Mouse (Mus musculus): ENCODE measurements around the gene Kcnma1.

Kcnma1 gene

GRCm38 (mm10) chr14:24014391-24014790 lies at the start of gene Kcnma1:
Gene Kcnma1, minus strand, starts transcription at chr14:24014491.
- DNase-seq (ENCODE audit: low read depth): no peak

DNA sequence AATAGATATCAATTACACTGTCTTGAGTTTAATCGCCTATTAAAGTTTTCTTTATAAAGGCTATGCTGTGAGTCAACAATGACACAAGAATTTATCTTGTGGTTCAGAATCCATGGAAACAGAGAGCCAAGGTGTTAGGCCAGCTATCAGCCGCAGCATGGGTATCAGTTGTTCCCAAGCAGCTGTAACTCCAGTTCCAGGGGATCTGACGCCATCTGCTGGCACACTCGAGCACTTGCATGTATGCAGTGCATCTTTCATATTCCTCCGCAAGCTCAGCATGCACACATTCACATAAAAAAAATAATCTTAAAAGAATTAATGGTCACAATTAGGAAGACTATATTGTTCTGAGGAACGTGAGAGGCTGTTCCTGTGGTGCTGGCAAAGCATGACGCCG lies 45.5 kb upstream of the Kcnma1 start:
- peak; percentile 42 for DNase-seq (ENCODE audit: low read depth)

DNA sequence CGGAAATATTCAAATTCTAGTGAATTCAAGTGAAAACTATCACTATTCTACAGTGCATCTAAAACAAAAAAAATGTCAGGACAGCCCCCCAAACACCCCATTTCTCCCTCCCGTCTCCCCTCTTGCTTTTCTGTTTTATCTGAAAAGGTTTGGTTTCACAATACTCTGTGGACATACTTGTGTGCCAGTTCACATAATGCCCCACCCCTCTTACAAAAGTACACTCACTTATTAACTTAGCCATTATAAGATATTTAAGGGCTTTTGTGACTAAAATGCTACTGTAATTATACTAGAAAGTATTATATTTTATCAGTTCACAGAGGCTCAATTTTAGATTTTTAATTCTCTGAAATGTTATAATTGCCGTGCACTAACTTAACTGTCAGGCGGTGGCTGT lies 45.0 kb upstream of the Kcnma1 start:
- no peak for DNase-seq (ENCODE audit: low read depth)

DNA sequence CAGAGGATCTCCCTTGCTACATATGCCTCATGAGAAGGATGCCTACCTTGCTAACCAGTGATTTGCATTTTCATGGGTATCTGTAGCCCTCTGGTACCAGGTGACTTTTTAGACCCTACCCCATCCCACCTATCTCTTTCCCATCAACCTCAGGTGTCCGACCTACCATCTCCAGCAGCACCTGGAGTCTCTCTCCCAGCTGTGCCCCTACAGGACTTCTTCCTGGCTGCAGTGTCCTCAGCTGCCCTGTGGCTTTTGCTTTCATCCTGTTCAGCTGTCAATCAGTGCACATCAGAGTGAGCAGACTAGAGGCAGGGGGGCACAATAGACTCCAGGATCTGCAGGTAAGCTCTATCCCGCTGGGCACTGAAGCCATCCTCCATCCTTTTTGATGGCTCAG lies 37.5 kb upstream of the Kcnma1 start:
- DNase-seq (ENCODE audit: low read depth): no peak

DNA sequence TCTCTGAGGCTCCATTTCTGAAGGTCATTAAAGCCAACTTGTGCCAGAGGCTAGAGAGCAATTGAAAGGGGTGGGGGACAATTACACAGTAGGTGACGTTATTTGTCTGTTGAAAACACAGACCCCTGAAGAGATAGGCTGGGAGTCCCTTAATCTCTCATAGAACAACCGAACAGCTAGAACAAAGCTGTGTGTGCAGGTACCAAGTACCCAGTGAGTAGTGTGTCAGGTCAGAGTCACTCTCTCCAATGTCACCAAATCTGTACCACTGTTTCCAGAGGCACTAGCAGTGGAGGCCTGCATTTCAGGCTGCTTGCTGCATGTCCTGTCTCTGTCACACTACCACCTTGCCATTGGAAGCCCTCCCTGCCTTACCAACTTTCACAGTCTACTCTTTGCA lies 22.3 kb upstream of the Kcnma1 start:
- DNase-seq (ENCODE audit: low read depth): no peak

DNA sequence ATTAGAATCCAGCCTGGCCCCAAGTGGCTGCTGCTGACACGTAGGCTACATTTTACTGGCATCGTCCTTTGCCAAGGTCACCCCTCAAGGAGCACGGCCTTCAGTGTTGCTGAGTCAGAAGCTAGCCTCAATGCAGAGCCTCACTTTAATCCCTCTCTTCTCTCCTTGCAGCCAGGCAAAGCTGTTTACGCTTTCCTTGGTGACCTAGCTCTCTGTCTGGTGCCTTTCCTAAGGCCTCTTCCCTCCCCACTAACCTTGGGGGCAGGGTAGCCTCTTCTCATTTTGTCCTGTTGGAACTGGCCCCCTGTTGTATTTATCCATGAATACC lies 21.9 kb upstream of the Kcnma1 start:
- DNase-seq (ENCODE audit: low read depth): peak; percentile 6

- DNase-seq (ENCODE audit: low read depth): no peak
Measured at GRCm38 (mm10) chr14:24035486-24036207, 21.4 kb upstream of the Kcnma1 start.

DNA sequence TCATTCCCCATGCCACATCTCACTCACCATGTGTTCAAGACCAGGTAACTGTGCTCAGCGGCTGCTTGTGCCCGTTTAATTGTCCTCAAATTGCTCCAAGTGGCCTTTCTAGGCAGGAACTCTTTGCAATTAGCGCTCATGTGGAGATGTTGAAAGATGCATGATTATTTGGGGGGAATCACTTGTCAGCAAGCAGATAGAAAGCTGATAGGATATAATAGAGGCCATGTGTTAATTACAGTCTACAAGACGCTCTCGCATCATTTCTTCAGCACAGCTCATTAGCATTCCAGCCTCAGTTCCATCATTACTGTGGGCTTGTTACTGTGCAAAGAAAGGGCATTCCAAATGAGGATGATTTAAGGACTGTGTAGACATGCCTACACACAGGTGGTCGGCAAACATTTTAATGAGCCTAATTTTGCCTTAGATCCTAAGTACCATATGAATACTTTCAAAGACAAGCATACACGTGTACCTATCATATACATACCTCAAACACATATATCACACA lies 18.6 kb upstream of the Kcnma1 start:
- no peak for DNase-seq (ENCODE audit: low read depth)

- no peak for DNase-seq (ENCODE audit: low read depth)
Measured at GRCm38 (mm10) chr14:24032201-24032600, 17.9 kb upstream of the Kcnma1 start.

GRCm38 (mm10) chr14:24020718-24021117 lies 6.4 kb upstream of the Kcnma1 start:
- DNase-seq (ENCODE audit: low read depth): no peak

GRCm38 (mm10) chr14:24009978-24010377 lies 4.3 kb downstream of the Kcnma1 start:
- DNase-seq (ENCODE audit: low read depth): peak; percentile 2

GRCm38 (mm10) chr14:24008252-24008651 lies 6.0 kb downstream of the Kcnma1 start:
- DNase-seq (ENCODE audit: low read depth): peak; percentile 87

DNA sequence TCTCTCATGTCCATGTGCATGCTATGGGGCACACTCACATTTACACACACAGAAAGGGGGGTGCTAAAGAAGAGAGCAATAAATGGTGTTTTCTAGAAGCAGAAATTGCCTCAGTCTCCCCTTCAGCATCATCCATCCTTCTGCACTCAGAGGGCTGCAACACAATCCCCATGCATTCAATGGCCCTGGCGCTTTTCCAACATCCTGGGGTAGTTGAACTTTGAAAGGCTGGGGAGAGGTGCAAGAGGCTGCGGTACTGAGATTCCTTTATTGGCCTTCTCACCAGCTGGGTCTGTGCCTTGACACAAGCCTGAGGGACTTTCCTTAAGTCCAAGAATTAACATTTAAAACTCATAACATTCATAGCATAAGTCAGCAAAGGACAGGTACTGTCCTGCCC lies 8.0 kb downstream of the Kcnma1 start:
- no peak for DNase-seq (ENCODE audit: low read depth)

- no peak for DNase-seq (ENCODE audit: low read depth)
Measured at GRCm38 (mm10) chr14:24004471-24005271, 9.6 kb downstream of the Kcnma1 start.

DNA sequence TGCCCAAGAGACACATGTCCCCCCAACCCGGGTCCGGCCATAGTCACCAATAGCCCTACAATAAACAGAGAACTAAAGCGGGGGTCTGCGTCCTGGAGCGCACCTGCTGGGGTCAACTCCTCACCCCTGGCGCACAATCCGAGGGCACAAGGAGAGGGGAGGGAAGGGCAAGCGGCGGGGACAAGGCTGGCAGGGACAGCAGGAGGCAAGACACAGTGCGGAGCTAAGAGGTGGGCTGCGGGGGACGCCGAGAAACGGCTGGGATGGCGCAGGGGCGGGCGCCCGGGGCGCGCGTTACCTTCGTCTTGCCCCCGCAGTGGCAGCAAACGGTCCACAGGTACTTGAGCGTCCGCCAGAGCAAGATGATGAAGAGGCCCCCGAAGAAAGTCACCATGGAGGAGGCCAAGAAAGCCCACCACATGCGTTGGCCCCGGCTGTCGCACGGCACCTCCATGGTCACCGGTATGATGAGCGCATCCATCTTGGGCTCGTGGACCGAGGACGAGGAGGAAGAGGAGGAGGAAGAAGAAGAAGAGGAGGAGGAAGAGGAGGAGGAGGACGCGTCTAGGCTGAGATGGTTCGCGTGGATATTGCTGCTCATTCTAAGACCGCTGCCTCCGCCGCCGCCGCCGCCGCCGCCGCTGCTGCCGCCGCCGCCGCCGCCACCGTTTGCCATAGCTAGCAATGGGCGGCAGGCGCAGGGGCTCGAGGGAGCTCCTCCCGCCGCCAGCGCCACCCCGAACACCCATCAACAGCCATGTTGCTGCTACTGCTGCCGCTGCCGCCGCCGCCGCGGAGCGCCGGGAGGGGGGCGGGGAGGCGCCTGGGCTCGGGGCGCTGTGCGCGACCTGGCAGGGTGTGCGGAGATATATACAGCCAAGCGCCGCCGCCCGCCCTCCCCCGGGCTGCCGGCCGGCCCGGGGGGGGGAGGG lies 10.6 kb downstream of the Kcnma1 start:
- DNase-seq (ENCODE audit: low read depth): no peak

DNA sequence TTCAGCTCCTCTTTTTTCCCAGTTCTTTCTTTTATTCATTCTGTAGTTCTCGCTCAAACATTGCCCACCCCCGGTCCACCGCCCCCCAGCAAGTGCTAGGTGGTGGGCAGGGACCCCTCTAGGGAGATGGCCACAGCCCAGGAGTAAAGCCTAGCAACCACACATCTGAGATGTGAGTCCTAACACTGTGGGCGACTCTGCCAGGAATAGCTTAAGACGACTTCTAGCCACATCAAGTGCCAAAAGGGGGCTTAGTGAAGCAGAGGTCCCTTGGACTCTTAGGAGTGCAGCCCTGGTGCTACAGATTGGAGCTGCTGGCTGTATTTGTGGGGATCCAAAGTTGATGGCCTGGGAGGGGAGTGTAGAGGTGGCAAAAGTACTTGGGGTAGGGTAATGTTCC lies 11.6 kb downstream of the Kcnma1 start:
- no peak for DNase-seq (ENCODE audit: low read depth)

DNA sequence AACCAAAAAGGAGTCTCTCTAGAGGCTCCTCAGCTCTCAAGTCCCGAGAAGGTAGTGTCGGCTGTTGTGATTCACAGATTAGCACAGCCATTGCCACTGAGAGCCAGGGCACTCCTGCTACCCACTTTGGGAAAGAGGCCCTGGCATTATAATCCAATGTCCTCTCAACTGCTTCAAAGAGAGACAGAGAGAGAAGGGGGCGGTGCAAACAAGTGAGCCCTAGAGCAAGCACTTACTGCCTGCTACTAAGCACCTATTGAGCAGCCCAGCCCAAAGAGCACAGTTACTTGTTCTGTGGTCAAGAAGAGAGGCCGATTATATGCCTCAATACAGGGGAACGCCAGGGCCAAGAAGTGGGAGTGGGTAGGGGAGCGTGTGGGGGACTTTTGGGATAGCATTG lies 16.4 kb downstream of the Kcnma1 start:
- no peak for DNase-seq (ENCODE audit: low read depth)

DNA sequence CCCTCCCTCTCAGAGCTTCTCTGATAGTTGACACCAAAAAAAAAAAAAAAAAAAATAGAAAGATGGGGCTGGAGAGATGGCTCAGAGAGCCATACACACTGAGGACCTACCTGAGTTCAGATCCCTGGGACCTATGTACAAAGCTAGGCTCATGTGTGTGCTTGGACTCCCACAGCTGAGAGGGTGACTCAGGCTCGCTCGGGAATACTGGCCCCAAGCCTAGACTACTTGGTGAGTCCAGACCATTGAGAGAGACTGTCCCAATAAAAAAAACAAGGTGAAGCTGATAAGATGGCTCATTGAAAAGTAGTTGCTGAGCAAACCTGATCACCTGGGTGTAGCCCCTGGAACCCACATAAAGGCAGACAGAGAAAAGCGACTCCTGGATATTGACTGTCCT lies 18.5 kb downstream of the Kcnma1 start:
- DNase-seq (ENCODE audit: low read depth): peak; percentile 17

DNA sequence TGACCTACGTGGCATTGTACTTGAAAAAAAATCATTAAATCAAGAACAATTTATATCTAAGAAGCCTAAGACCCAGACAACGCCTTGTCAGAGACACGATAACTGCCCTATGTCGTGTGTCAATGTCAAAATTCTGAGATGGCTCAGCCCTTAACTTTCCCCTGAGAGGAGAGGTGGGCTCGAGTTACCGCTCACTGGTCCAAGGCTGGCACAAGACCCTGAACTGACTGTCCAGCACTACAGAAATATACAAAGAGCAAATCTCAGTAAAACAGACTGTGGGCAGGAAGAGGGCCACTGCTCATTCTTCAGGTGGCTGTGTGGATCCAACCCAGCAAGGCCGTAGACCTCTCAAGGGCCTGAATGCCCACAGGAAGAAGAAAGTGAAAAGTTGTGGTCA lies 23.4 kb downstream of the Kcnma1 start:
- no peak for DNase-seq (ENCODE audit: low read depth)

DNA sequence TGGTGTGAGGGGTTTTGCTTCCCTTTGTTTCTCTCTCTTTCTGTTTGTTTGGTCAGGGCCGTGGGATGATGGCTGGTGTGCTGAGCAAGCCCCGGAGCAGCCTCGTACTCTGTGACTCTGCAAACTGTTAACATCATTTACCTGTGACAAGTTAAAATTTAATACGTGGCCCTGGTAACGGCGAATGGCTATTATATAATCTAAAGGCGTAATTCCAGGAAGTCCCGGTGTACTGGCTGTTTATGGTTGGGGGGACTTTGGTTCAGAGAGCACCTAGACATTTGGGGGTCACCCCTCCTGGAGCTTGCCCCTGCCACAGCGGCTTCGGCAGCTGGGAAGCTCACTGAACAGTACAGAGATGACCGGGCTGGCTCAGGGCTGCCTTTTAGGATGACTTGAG lies 24.6 kb downstream of the Kcnma1 start:
- DNase-seq (ENCODE audit: low read depth): no peak

DNA sequence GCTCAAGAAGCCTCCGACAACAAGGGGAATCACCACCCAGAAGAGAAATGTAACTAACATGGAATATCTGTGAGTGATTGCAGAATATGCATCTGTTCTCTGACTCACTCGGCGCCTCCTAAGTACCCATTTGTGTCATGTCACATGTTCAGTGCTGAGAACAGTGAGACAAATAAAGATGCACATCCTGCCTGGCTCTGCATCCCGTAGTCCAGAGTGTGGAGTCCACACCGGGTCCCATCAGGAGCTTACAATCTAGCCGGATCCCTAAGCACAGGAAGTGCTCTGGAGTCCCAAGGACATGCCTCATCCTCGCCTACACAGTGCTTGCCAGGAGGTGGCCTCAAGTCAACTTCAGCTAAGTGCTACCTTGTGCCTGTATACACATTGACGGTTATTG lies 32.1 kb downstream of the Kcnma1 start:
- peak; percentile 3 for DNase-seq (ENCODE audit: low read depth)

GRCm38 (mm10) chr14:23974685-23975084 lies 39.6 kb downstream of the Kcnma1 start:
- DNase-seq (ENCODE audit: low read depth): no peak
